Mouse (Mus musculus): ENCODE measurements around the gene Tk1.

DNA sequence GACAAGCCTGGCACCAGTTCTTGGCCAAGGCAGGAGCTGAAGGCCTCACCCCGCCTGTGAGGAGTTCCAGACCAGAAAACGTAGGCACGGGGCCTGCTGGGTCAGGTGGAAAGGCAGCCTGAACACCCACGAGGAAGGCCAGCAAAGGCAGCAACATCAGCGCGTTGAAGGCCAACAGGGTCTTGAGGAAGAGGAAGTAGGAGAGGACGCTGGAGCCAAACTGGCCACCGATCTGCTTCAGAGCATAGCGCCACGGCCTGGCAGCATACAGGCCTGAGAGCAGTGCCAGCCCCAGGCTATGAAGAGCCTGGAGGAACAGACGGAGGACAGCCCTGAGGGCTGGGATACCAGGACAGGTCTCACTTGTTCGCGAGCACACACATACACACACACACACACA is 50.4 kb downstream of the Tk1 start:
- TF ChIP-seq FLI1 (IDR thresholded peaks at IDR 0.05; ENCODE audit: low read length) (no peak), GATA1 (IDR thresholded peaks at IDR 0.05; ENCODE audit: borderline replicate concordance, low read length) (no peak)
